Mouse (Mus musculus) heart, embryonic 10.5 days (tissue): ENCODE measurements at regions not wholly inside any gene's neighbourhood (a gene's known extent, or its start where the extent isn't known, plus 50 kb on each side); places are given as distances from the start of the nearest gene placed in this dataset.

Experiments used
- DNase-seq: peaks from one replicate; pipeline ENCODE4 v3.0.0-alpha.2; 2017; ENCODE audit warnings: low spot score
- H3K27ac ChIP-seq: fragments of 300-500 bp; sonication (generic); 2 replicates; pipeline ENCODE4 v1.5.1; 2016; ENCODE audit warnings: mild to moderate bottlenecking
- H3K27me3 ChIP-seq: fragments of 300-500 bp; sonication (generic); 2 replicates; pipeline ENCODE4 v1.6.1; 2016; ENCODE audit warnings: mild to moderate bottlenecking; ENCODE audit not compliant: poor library complexity, insufficient read depth, severe bottlenecking
- H3K36me3 ChIP-seq: fragments of 300-500 bp; sonication (generic); 2 replicates; pipeline ENCODE4 v1.6.1; 2016; ENCODE audit warnings: mild to moderate bottlenecking, moderate library complexity
- H3K4me1 ChIP-seq: fragments of 300-500 bp; sonication (generic); 2 replicates; pipeline ENCODE4 v1.6.1; 2016; ENCODE audit warnings: mild to moderate bottlenecking
- H3K4me3 ChIP-seq: fragments of 300-500 bp; sonication (generic); 2 replicates; pipeline ENCODE4 v1.5.1; 2016; ENCODE audit warnings: mild to moderate bottlenecking, moderate library complexity
- H3K9me3 ChIP-seq: fragments of 300-500 bp; sonication (generic); 2 replicates; pipeline ENCODE4 v1.6.1; 2016; ENCODE audit warnings: mild to moderate bottlenecking, moderate library complexity
- WGBS: fragments of 180-500 bp; shearing (Covaris S2); methylation state at CpG from one replicate; pipeline ENCODE4 v1.1.7; 2016; 5-methylcytosine and 5-hydroxymethylcytosine counted together

- 66% methylated on average over 1 of the region's 1 CpGs for WGBS
- Histone ChIP-seq H3K36me3 (no peaks in the 10 kb centered on the region), H3K4me1 (no peaks in the 10 kb centered on the region), H3K4me3 (no peak overlapping the region), H3K27ac (no peak overlapping the region), H3K27me3 (no peaks in the 10 kb centered on the region), H3K9me3 (no peaks in the 10 kb centered on the region)
- DNase-seq: no peak
Observed at GRCm38 (mm10) chr6:50044165-50044564, 65.9 kb upstream of the Mpp6 start.

GRCm38 (mm10) chr6:50046721-50047120 is 63.3 kb upstream of the Mpp6 start:
- Histone ChIP-seq H3K9me3 (no peaks in the 10 kb centered on the region), H3K27me3 (no peaks in the 10 kb centered on the region), H3K4me3 (no peak overlapping the region), H3K36me3 (no peaks in the 10 kb centered on the region), H3K27ac (no peak overlapping the region), H3K4me1 (no peaks in the 10 kb centered on the region)
- no peak for DNase-seq
- 62% methylated on average over 5 of the region's 5 CpGs for WGBS

GRCm38 (mm10) chr6:50052416-50052815 is 57.6 kb upstream of the Mpp6 start:
- no peak for DNase-seq
- no peak overlapping the region for H3K4me3 ChIP-seq
- H3K36me3 ChIP-seq: no peaks in the 10 kb centered on the region
- no peaks in the 10 kb centered on the region for H3K27me3 ChIP-seq
- H3K9me3 ChIP-seq: no peaks in the 10 kb centered on the region
- H3K4me1 ChIP-seq: no peaks in the 10 kb centered on the region
- 65% methylated on average over 2 of the region's 2 CpGs for WGBS
- no peak overlapping the region for H3K27ac ChIP-seq

GRCm38 (mm10) chr6:50053086-50053485 is 57.0 kb upstream of the Mpp6 start:
- H3K27me3 ChIP-seq: no peaks in the 10 kb centered on the region
- no peak overlapping the region for H3K4me3 ChIP-seq
- no peak for DNase-seq
- no peak overlapping the region for H3K27ac ChIP-seq
- H3K9me3 ChIP-seq: no peaks in the 10 kb centered on the region
- WGBS: 63% methylated on average over 2 of the region's 2 CpGs
- no peaks in the 10 kb centered on the region for H3K36me3 ChIP-seq
- no peaks in the 10 kb centered on the region for H3K4me1 ChIP-seq

DNA sequence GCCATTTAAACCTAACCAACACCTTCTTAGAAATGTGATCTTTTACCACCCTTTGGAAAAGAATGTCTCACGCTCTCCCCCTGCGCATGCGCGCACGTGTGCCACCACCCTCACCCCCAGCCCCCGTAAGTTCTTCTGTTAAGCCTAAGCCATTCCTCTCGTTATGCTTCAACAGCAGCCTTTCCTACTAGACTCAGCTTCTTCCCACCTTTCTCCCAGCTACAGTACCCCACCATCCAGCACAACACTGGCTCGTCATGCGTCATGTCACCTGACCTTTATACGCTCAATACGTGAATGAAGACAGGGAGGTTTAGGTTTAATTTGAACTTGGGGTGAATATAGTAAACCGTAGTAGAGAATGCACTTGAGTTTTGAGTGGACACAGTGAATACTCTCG is 55.8 kb upstream of the Mpp6 start:
- Histone ChIP-seq H3K4me1 (no peaks in the 10 kb centered on the region), H3K9me3 (no peaks in the 10 kb centered on the region), H3K4me3 (no peak overlapping the region), H3K27me3 (no peaks in the 10 kb centered on the region), H3K36me3 (no peaks in the 10 kb centered on the region), H3K27ac (no peak overlapping the region)
- WGBS: 80% methylated on average over 13 of the region's 13 CpGs
- no peak for DNase-seq

- H3K27ac ChIP-seq: no peak overlapping the region
- no peaks in the 10 kb centered on the region for H3K27me3 ChIP-seq
- 88% methylated on average over 11 of the region's 11 CpGs for WGBS
- no peaks in the 10 kb centered on the region for H3K9me3 ChIP-seq
- H3K4me1 ChIP-seq: no peaks in the 10 kb centered on the region
- H3K36me3 ChIP-seq: no peaks in the 10 kb centered on the region
- DNase-seq: no peak
- H3K4me3 ChIP-seq: no peak overlapping the region
Observed at GRCm38 (mm10) chr6:50058596-50058995, 51.4 kb upstream of the Mpp6 start.

DNA sequence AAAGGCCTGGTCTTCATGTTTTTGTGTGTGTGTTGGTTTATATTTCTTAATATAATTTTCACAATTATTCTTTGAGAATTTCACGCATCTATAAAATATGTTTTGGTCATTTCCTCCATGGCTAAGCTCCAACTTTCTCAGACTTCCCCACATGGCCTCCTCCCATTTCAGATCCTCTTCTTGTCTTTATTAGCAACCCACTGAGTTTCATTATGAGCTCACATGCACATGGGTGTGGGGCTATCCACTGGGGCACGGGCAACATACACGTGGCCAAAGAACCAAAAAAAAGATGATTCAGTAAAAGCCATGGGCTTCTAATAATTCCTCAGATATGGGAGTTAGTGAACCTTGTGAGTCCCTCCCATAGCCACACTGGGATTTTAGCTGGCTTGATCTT is 50.1 kb upstream of the Mpp6 start:
- Histone ChIP-seq H3K4me3 (no peak overlapping the region), H3K4me1 (no peaks in the 10 kb centered on the region), H3K36me3 (no peaks in the 10 kb centered on the region), H3K27ac (no peak overlapping the region), H3K9me3 (no peaks in the 10 kb centered on the region), H3K27me3 (no peaks in the 10 kb centered on the region)
- DNase-seq: no peak
- 94% methylated on average over 3 of the region's 3 CpGs for WGBS
